Mouse (Mus musculus) frontal cortex, postnatal 25 days (tissue): ENCODE results near the gene Cdkl4.
"Not testable (repeated sequence)": the region's sequence is repeated elsewhere in the genome, so short reads cannot be mapped to it uniquely, and the experiment has no call there.

Source experiments
- DNase-seq, 2 experiments: peaks; one replicate each; pipeline ENCODE4 v3.0.0; 2022; ENCODE audit warnings: low spot score in 2 of 2

Cdkl4 gene

GRCm38 (mm10) chr17:80563762-80564610 lies 13.6 kb downstream of the Cdkl4 start:
- not testable (repeated sequence) for DNase-seq

GRCm38 (mm10) chr17:80562792-80563191 lies 14.8 kb downstream of the Cdkl4 start:
- DNase-seq: no peak

GRCm38 (mm10) chr17:80560669-80561401 lies 16.8 kb downstream of the Cdkl4 start:
- DNase-seq: peak; percentile 59 to 75

GRCm38 (mm10) chr17:80559745-80560144 lies 17.9 kb downstream of the Cdkl4 start:
- no peak for DNase-seq

- no peak for DNase-seq
These were observed 18.6 kb downstream of the Cdkl4 start for GRCm38 (mm10) chr17:80559050-80559449.

- no peak for DNase-seq
These were observed 19.0 kb downstream of the Cdkl4 start for GRCm38 (mm10) chr17:80558583-80558982.

GRCm38 (mm10) chr17:80557461-80557860 lies 20.2 kb downstream of the Cdkl4 start:
- no peak for DNase-seq

- peak; percentile 58 to 61 for DNase-seq
These were observed 24.0 kb downstream of the Cdkl4 start for GRCm38 (mm10) chr17:80553318-80554270.

GRCm38 (mm10) chr17:80552653-80553052 lies 25.0 kb downstream of the Cdkl4 start:
- no peak for DNase-seq

GRCm38 (mm10) chr17:80550981-80551380 lies 26.6 kb downstream of the Cdkl4 start:
- no peak for DNase-seq

- DNase-seq: no peak
These were observed 30.8 kb downstream of the Cdkl4 start for GRCm38 (mm10) chr17:80546846-80547245.

- DNase-seq: no peak
These were observed 31.4 kb downstream of the Cdkl4 start for GRCm38 (mm10) chr17:80546227-80546626.

- no peak for DNase-seq
These were observed 34.0 kb downstream of the Cdkl4 start for GRCm38 (mm10) chr17:80543646-80544045.

- DNase-seq: no peak
These were observed 40.5 kb downstream of the Cdkl4 start for GRCm38 (mm10) chr17:80537136-80537535.

- no peak for DNase-seq
These were observed 42.0 kb downstream of the Cdkl4 start for GRCm38 (mm10) chr17:80535633-80536032.

- DNase-seq: not testable (repeated sequence)
These were observed 46.3 kb downstream of the Cdkl4 start for GRCm38 (mm10) chr17:80531351-80531750.

- no peak for DNase-seq
These were observed 54.4 kb downstream of the Cdkl4 start for GRCm38 (mm10) chr17:80523231-80523630.

- no peak for DNase-seq
These were observed 55.4 kb downstream of the Cdkl4 start for GRCm38 (mm10) chr17:80522229-80522556.

GRCm38 (mm10) chr17:80521521-80522228 lies 55.9 kb downstream of the Cdkl4 start:
- no peak for DNase-seq

- DNase-seq: no peak
These were observed 57.1 kb downstream of the Cdkl4 start for GRCm38 (mm10) chr17:80520537-80520936.

- no peak for DNase-seq
These were observed 58.8 kb downstream of the Cdkl4 start for GRCm38 (mm10) chr17:80518811-80519210.
